Mouse (Mus musculus): ENCODE results near the gene Vgf. TPM values are rescaled to one million over a fixed set of nuclear protein-coding genes. Genes with fewer than 3 reads are reported as not detected.

Gene Vgf
- polyA plus RNA-seq, 1 experiment from 2014 or later = 0.94 TPM

GRCm38 (mm10) chr5:137032641-137033074, 6.5 kb downstream of the Vgf start:
- DNase-seq (ENCODE audit: low spot score) = peak; percentile 92
- under 1% methylated on average over 46 of the region's 49 CpGs for WGBS
- H3K4me3 ChIP-seq = peak overlapping the region; percentile 57
- H3K27me3 ChIP-seq (ENCODE audit: insufficient read depth, poor library complexity, severe bottlenecking) = peaks cover 75% of the 10 kb centered on the region
- H3K4me1 ChIP-seq (replicated peaks) = peaks cover 50% of the 10 kb centered on the region
- H3K9me3 ChIP-seq = no peaks in the 10 kb centered on the region
- H3K36me3 ChIP-seq = peaks cover 28% of the 10 kb centered on the region
- peak overlapping the region; percentile 46; the same call in 1 of the 2 replicates for H3K27ac ChIP-seq

- H3K36me3 ChIP-seq = peaks cover 62% of the 10 kb centered on the region
- peaks cover 39% of the 10 kb centered on the region for H3K27me3 ChIP-seq (ENCODE audit: insufficient read depth, poor library complexity, severe bottlenecking)
- peaks cover 21% of the 10 kb centered on the region for H3K4me1 ChIP-seq (replicated peaks)
- no peak overlapping the region for H3K27ac ChIP-seq
- no peak overlapping the region for H3K4me3 ChIP-seq
- WGBS = 87% methylated on average over 13 of the region's 13 CpGs
- H3K9me3 ChIP-seq = no peaks in the 10 kb centered on the region
- DNase-seq (ENCODE audit: low spot score) = no peak
Observed at GRCm38 (mm10) chr5:137036211-137036610, 10.0 kb downstream of the Vgf start.

GRCm38 (mm10) chr5:137039453-137039852, 13.3 kb downstream of the Vgf start:
- peaks cover under 1% of the 10 kb centered on the region; the same call in 1 of the 2 replicates for H3K4me1 ChIP-seq (replicated peaks)
- no peaks in the 10 kb centered on the region for H3K9me3 ChIP-seq
- H3K27me3 ChIP-seq (ENCODE audit: insufficient read depth, poor library complexity, severe bottlenecking) = peaks cover 12% of the 10 kb centered on the region
- H3K27ac ChIP-seq = no peak overlapping the region
- no peak for DNase-seq (ENCODE audit: low spot score)
- H3K4me3 ChIP-seq = no peak overlapping the region
- 95% methylated on average over 10 of the region's 10 CpGs for WGBS
- H3K36me3 ChIP-seq = peaks cover 79% of the 10 kb centered on the region

GRCm38 (mm10) chr5:137041442-137041841, 15.2 kb downstream of the Vgf start:
- peaks cover 20% of the 10 kb centered on the region for H3K4me1 ChIP-seq (replicated peaks)
- peaks cover 63% of the 10 kb centered on the region for H3K36me3 ChIP-seq
- no peaks in the 10 kb centered on the region for H3K9me3 ChIP-seq
- no peaks in the 10 kb centered on the region for H3K27me3 ChIP-seq (ENCODE audit: insufficient read depth, poor library complexity, severe bottlenecking)
- no peak overlapping the region for H3K27ac ChIP-seq
- no peak for DNase-seq (ENCODE audit: low spot score)
- no peak overlapping the region for H3K4me3 ChIP-seq
- WGBS = 89% methylated on average over 10 of the region's 10 CpGs

GRCm38 (mm10) chr5:137043997-137044396, 17.8 kb downstream of the Vgf start:
- H3K4me1 ChIP-seq (replicated peaks) = peaks cover 22% of the 10 kb centered on the region
- no peak for DNase-seq (ENCODE audit: low spot score)
- no peaks in the 10 kb centered on the region for H3K27me3 ChIP-seq (ENCODE audit: insufficient read depth, poor library complexity, severe bottlenecking)
- H3K4me3 ChIP-seq = no peak overlapping the region
- WGBS = 95% methylated on average over 7 of the region's 7 CpGs
- H3K9me3 ChIP-seq = no peaks in the 10 kb centered on the region
- H3K27ac ChIP-seq = no peak overlapping the region
- peaks cover 38% of the 10 kb centered on the region for H3K36me3 ChIP-seq

GRCm38 (mm10) chr5:137045402-137046323, 19.5 kb downstream of the Vgf start, which contains the start of gene Ap1s1:
Ap1s1 (minus strand) TSS chr5:137046135.
- H3K27me3 ChIP-seq (ENCODE audit: insufficient read depth, poor library complexity, severe bottlenecking) = no peaks in the 10 kb centered on the region

GRCm38 (mm10) chr5:137046324-137046718, 20.1 kb downstream of the Vgf start:
- peak overlapping the region; percentile 94 for H3K27ac ChIP-seq
- no peaks in the 10 kb centered on the region for H3K27me3 ChIP-seq (ENCODE audit: insufficient read depth, poor library complexity, severe bottlenecking)
- 30% methylated on average over 5 of the region's 5 CpGs for WGBS

More at GRCm38 (mm10) chr5:137045402-137046323, 19.5 kb downstream of the Vgf start, which contains the start of gene Ap1s1:
- peak within 1 kb of the TSS; percentile 94 for H3K27ac ChIP-seq
- H3K9me3 ChIP-seq = no peaks in the 10 kb centered on the region
- peak; percentile 100 for DNase-seq (ENCODE audit: low spot score)
- under 1% methylated on average over 48 of the region's 48 CpGs for WGBS
- peaks cover 21% of the 10 kb centered on the region for H3K36me3 ChIP-seq
- peak within 1 kb of the TSS; percentile 83 for H3K4me3 ChIP-seq
- peaks cover 22% of the 10 kb centered on the region for H3K4me1 ChIP-seq (replicated peaks)

GRCm38 (mm10) chr5:137046991-137047390, 20.8 kb downstream of the Vgf start:
- Histone ChIP-seq H3K4me1 (replicated peaks) (peaks cover 22% of the 10 kb centered on the region), H3K36me3 (peaks cover 10% of the 10 kb centered on the region), H3K27ac (no peak overlapping the region), H3K9me3 (no peaks in the 10 kb centered on the region), H3K27me3 (ENCODE audit: insufficient read depth, poor library complexity, severe bottlenecking) (no peaks in the 10 kb centered on the region), H3K4me3 (no peak overlapping the region)
- no peak for DNase-seq (ENCODE audit: low spot score)

More at GRCm38 (mm10) chr5:137046324-137046718, 20.1 kb downstream of the Vgf start:
- Histone ChIP-seq H3K9me3 (no peaks in the 10 kb centered on the region), H3K4me3 (peak overlapping the region; percentile 83), H3K36me3 (peaks cover 16% of the 10 kb centered on the region), H3K4me1 (replicated peaks) (peaks cover 22% of the 10 kb centered on the region)
- DNase-seq (ENCODE audit: low spot score) = no peak

- Histone ChIP-seq H3K4me1 (replicated peaks) (peaks cover 5% of the 10 kb centered on the region; the same call in 1 of the 2 replicates), H3K9me3 (no peaks in the 10 kb centered on the region), H3K36me3 (no peaks in the 10 kb centered on the region), H3K27me3 (ENCODE audit: insufficient read depth, poor library complexity, severe bottlenecking) (no peaks in the 10 kb centered on the region), H3K4me3 (no peak overlapping the region), H3K27ac (no peak overlapping the region)
- no peak for DNase-seq (ENCODE audit: low spot score)
- 52% methylated on average over 6 of the region's 6 CpGs for WGBS
Observed at GRCm38 (mm10) chr5:137051125-137051524, 24.9 kb downstream of the Vgf start.

GRCm38 (mm10) chr5:137051914-137052505, 25.8 kb downstream of the Vgf start:
- Histone ChIP-seq H3K27me3 (ENCODE audit: insufficient read depth, poor library complexity, severe bottlenecking) (no peaks in the 10 kb centered on the region), H3K36me3 (no peaks in the 10 kb centered on the region), H3K4me1 (replicated peaks) (no peaks in the 10 kb centered on the region), H3K27ac (no peak overlapping the region), H3K9me3 (no peaks in the 10 kb centered on the region), H3K4me3 (no peak overlapping the region)
- 86% methylated on average over 5 of the region's 5 CpGs for WGBS
- DNase-seq (ENCODE audit: low spot score) = no peak

GRCm38 (mm10) chr5:137054299-137054698, 28.1 kb downstream of the Vgf start:
- WGBS = 91% methylated on average over 7 of the region's 7 CpGs
- H3K36me3 ChIP-seq = no peaks in the 10 kb centered on the region
- no peak overlapping the region for H3K4me3 ChIP-seq
- H3K27me3 ChIP-seq (ENCODE audit: insufficient read depth, poor library complexity, severe bottlenecking) = no peaks in the 10 kb centered on the region
- no peaks in the 10 kb centered on the region for H3K9me3 ChIP-seq
- H3K27ac ChIP-seq = no peak overlapping the region
- no peaks in the 10 kb centered on the region for H3K4me1 ChIP-seq (replicated peaks)
- no peak for DNase-seq (ENCODE audit: low spot score)

- Histone ChIP-seq H3K27ac (no peak overlapping the region), H3K4me3 (no peak overlapping the region), H3K27me3 (ENCODE audit: insufficient read depth, poor library complexity, severe bottlenecking) (no peaks in the 10 kb centered on the region), H3K36me3 (no peaks in the 10 kb centered on the region), H3K9me3 (no peaks in the 10 kb centered on the region), H3K4me1 (replicated peaks) (no peaks in the 10 kb centered on the region)
- 88% methylated on average over 5 of the region's 5 CpGs for WGBS
- no peak for DNase-seq (ENCODE audit: low spot score)
Observed at GRCm38 (mm10) chr5:137054873-137055272, 28.7 kb downstream of the Vgf start.
